ENCODE assay signal across 8 mouse cellular contexts in the genomic region with DNA sequence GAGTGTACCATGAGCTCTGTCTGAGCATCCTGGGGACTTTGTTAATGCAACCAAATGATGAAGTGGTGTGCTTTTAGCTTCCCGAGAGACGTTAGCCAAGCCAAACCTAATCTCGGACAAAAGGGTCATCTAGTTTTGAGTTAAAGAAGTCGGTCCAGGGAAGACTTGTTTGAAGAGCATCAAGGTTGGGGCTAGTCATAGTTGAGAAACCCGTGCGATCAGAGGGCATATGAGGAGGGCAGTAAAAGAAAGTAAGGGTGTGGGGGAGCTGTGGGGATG. TPM values are rescaled to one million over a fixed set of nuclear protein-coding genes. Genes with fewer than 3 reads are reported as not detected.
DNase-seq lines count a peak whose midpoint lies in the region; ATAC-seq and TF ChIP-seq lines count a peak whose summit lies in the region.

No protein-coding gene starts in this region.

- no peaks in the 10 kb centered on the region for H3K9me3 ChIP-seq in lung, embryonic 14.5 days (ENCODE audit: low read depth, low read length)
- no peaks in the 10 kb centered on the region for H3K9me3 ChIP-seq in embryonic facial prominence, embryonic 13.5 days
- H3K9me3 ChIP-seq in intestine, postnatal 0 days (ENCODE audit: control insufficient read depth), result no peaks in the 10 kb centered on the region

- H3K27ac ChIP-seq in lung, embryonic 14.5 days (ENCODE audit: low read depth), result peak overlapping the region; percentile 74; the same call in 1 of the 2 replicates
- H3K27ac ChIP-seq in embryonic facial prominence, embryonic 13.5 days, result peak overlapping the region; percentile 84
- H3K27ac ChIP-seq in intestine, postnatal 0 days (ENCODE audit: low read depth, low read length), result peak overlapping the region; percentile 80; the same call in 1 of the 2 replicates
- 0 out of 2 replicates have a peak overlapping the region, but pooled peaks have one; percentile 1 for H3K27ac ChIP-seq in olfactory bulb, adult 2 months (ENCODE audit: insufficient read depth, low read depth, low read length)

- peak overlapping the region; percentile 75 for H3K4me2 ChIP-seq in lung, embryonic 14.5 days
- peak overlapping the region; percentile 83 for H3K4me2 ChIP-seq in embryonic facial prominence, embryonic 13.5 days
- H3K4me2 ChIP-seq in intestine, postnatal 0 days (replicated peaks; ENCODE audit: low read depth), result peak overlapping the region; percentile 88

- peak; percentile 30 for DNase-seq in lung, embryonic 14.5 days
- no peak for DNase-seq in lung, postnatal 36 days
- DNase-seq in B cell, adult 2 months, result no peak
- DNase-seq in Muller cell, postnatal 12 days (ENCODE audit: inconsistent ontology term), result no peak
- DNase-seq in layer of hippocampus, postnatal 14 days (ENCODE audit: low spot score in 2 of 2), result no peak

- peak overlapping the region; percentile 82 for H3K9ac ChIP-seq in lung, embryonic 14.5 days
- peak overlapping the region; percentile 91 for H3K9ac ChIP-seq in embryonic facial prominence, embryonic 13.5 days
- H3K9ac ChIP-seq in intestine, postnatal 0 days (ENCODE audit: low read depth, low read length), result peak overlapping the region; percentile 70

- H3K27me3 ChIP-seq in lung, embryonic 14.5 days (ENCODE audit: insufficient read depth, low read length), result no peaks in the 10 kb centered on the region
- H3K27me3 ChIP-seq in embryonic facial prominence, embryonic 13.5 days, result no peaks in the 10 kb centered on the region
- H3K27me3 ChIP-seq in intestine, postnatal 0 days (replicated peaks; ENCODE audit: control insufficient read depth, insufficient read depth, low read length), result no peaks in the 10 kb centered on the region

- H3K4me3 ChIP-seq in lung, embryonic 14.5 days (ENCODE audit: low read depth, low read length), result peak overlapping the region; percentile 78
- peak overlapping the region; percentile 76 for H3K4me3 ChIP-seq in embryonic facial prominence, embryonic 13.5 days
- peak overlapping the region; percentile 84 for H3K4me3 ChIP-seq in intestine, postnatal 0 days (ENCODE audit: low read depth, low read length)
- peak overlapping the region; percentile 56 for H3K4me3 ChIP-seq in olfactory bulb, adult 2 months (ENCODE audit: insufficient read depth, low read depth, low read length)

- no peak for ATAC-seq in lung, embryonic 14.5 days (ENCODE audit: insufficient read depth)
- ATAC-seq in embryonic facial prominence, embryonic 13.5 days (ENCODE audit: insufficient number of reproducible peaks, insufficient read depth, low FRiP score, low TSS enrichment, low read depth), result no peak
- ATAC-seq in intestine, postnatal 0 days, result no peak

- H3K4me1 ChIP-seq in lung, embryonic 14.5 days (ENCODE audit: insufficient read depth), result peaks cover 4% of the 10 kb centered on the region; the same call in 1 of the 2 replicates
- peaks cover 25% of the 10 kb centered on the region for H3K4me1 ChIP-seq in embryonic facial prominence, embryonic 13.5 days
- 0 out of 2 replicates have a peak, but pooled peaks cover 7% of the 10 kb centered on the region for H3K4me1 ChIP-seq in intestine, postnatal 0 days (replicated peaks; ENCODE audit: control insufficient read depth, insufficient read depth, low read length)
- peaks cover 7% of the 10 kb centered on the region; the same call in 1 of the 2 replicates for H3K4me1 ChIP-seq in olfactory bulb, adult 2 months (ENCODE audit: control insufficient read depth, insufficient read depth, low read length)

- WGBS in lung, embryonic 14.5 days, result 2% methylated on average over 6 of the region's 6 CpGs
- 8% methylated on average over 6 of the region's 6 CpGs for WGBS in embryonic facial prominence, embryonic 13.5 days
- WGBS in intestine, postnatal 0 days, result 0% methylated on average over 6 of the region's 6 CpGs
- WGBS in olfactory bulb, adult 2 months, result 6% methylated on average over 6 of the region's 6 CpGs

- H3K36me3 ChIP-seq in lung, embryonic 14.5 days (ENCODE audit: insufficient read depth), result peaks cover 72% of the 10 kb centered on the region
- peaks cover 75% of the 10 kb centered on the region for H3K36me3 ChIP-seq in embryonic facial prominence, embryonic 13.5 days
- peaks cover 64% of the 10 kb centered on the region for H3K36me3 ChIP-seq in intestine, postnatal 0 days (ENCODE audit: control insufficient read depth, insufficient read depth)

- no peak for TF ChIP-seq POLR2A in olfactory bulb, adult 2 months (IDR thresholded peaks at IDR 0.05; ENCODE audit: insufficient read depth, low read depth, low read length)

- no peak for TF ChIP-seq CTCF in lung, embryonic 14.5 days (IDR thresholded peaks at IDR 0.05; ENCODE audit: low read depth)
- no peak for TF ChIP-seq CTCF in intestine, postnatal 0 days (IDR thresholded peaks at IDR 0.05; ENCODE audit: low read depth)
- no peak for TF ChIP-seq CTCF in olfactory bulb, adult 2 months (IDR thresholded peaks at IDR 0.05; ENCODE audit: insufficient read depth, low read depth, low read length)

RNA-seq across cellular contexts. Expression of gene Scamp3, which starts 0.8 kb away (rescaled TPM):
- 90.2 and 98.9 TPM in 2 replicates for polyA plus RNA-seq in lung, embryonic 14.5 days (2014; fragmentation: Nextera tagmentation; extraction: Ambion mirVana)
- 115 and 125 TPM in 2 replicates for polyA plus RNA-seq in embryonic facial prominence, embryonic 13.5 days (2015; fragmentation: Nextera tagmentation; extraction: Ambion mirVana)
- polyA plus RNA-seq in intestine, postnatal 0 days (2015; fragmentation: Nextera tagmentation; extraction: Ambion mirVana), result 80.5 and 86.3 TPM in 2 replicates
- not detected in 2 replicates for polyA plus RNA-seq in olfactory bulb, adult 2 months (2012; ENCODE audit: insufficient read depth, insufficient read length, low replicate concordance, missing spikeins)
- 10 to 100 TPM; 74.5 to 75.6 TPM for total RNA-seq in layer of hippocampus, postnatal 14 days (2021)

RNA-seq across cellular contexts. Expression of gene Fam189b, which starts 4.9 kb away (rescaled TPM):
- 18.2 and 19.4 TPM in 2 replicates for polyA plus RNA-seq in lung, embryonic 14.5 days (2014; fragmentation: Nextera tagmentation; extraction: Ambion mirVana)
- polyA plus RNA-seq in embryonic facial prominence, embryonic 13.5 days (2015; fragmentation: Nextera tagmentation; extraction: Ambion mirVana), result 31.5 and 32.6 TPM in 2 replicates
- polyA plus RNA-seq in intestine, postnatal 0 days (2015; fragmentation: Nextera tagmentation; extraction: Ambion mirVana), result 4.9 and 5.9 TPM in 2 replicates
- not detected in 2 replicates for polyA plus RNA-seq in olfactory bulb, adult 2 months (2012; ENCODE audit: insufficient read depth, insufficient read length, low replicate concordance, missing spikeins)
- 10 to 100 TPM; 68.1 to 72.0 TPM for total RNA-seq in layer of hippocampus, postnatal 14 days (2021)

RNA-seq across cellular contexts. Expression of gene Clk2, which starts 13.5 kb away (rescaled TPM):
- 26.1 and 26.4 TPM in 2 replicates for polyA plus RNA-seq in lung, embryonic 14.5 days (2014; fragmentation: Nextera tagmentation; extraction: Ambion mirVana)
- polyA plus RNA-seq in embryonic facial prominence, embryonic 13.5 days (2015; fragmentation: Nextera tagmentation; extraction: Ambion mirVana), result 39.9 and 41.8 TPM in 2 replicates
- 8.5 and 8.6 TPM in 2 replicates for polyA plus RNA-seq in intestine, postnatal 0 days (2015; fragmentation: Nextera tagmentation; extraction: Ambion mirVana)
- not detected in 2 replicates for polyA plus RNA-seq in olfactory bulb, adult 2 months (2012; ENCODE audit: insufficient read depth, insufficient read length, low replicate concordance, missing spikeins)
- total RNA-seq in layer of hippocampus, postnatal 14 days (2021), result 10 to 100 TPM; 46.2 to 47.0 TPM

RNA-seq across cellular contexts. Expression of gene Hcn3, which starts 18.1 kb away (rescaled TPM):
- polyA plus RNA-seq in lung, embryonic 14.5 days (2014; fragmentation: Nextera tagmentation; extraction: Ambion mirVana), result 0.47 and 0.61 TPM in 2 replicates
- polyA plus RNA-seq in embryonic facial prominence, embryonic 13.5 days (2015; fragmentation: Nextera tagmentation; extraction: Ambion mirVana), result 3.6 and 4.3 TPM in 2 replicates
- polyA plus RNA-seq in intestine, postnatal 0 days (2015; fragmentation: Nextera tagmentation; extraction: Ambion mirVana), result 1.1 TPM in 2 replicates
- polyA plus RNA-seq in olfactory bulb, adult 2 months (2012; ENCODE audit: insufficient read depth, insufficient read length, low replicate concordance, missing spikeins), result not detected in 2 replicates
- total RNA-seq in layer of hippocampus, postnatal 14 days (2021), result 10 to 100 TPM; 13.0 to 24.5 TPM

RNA-seq across cellular contexts. Expression of gene Gba, which starts 24.7 kb away (rescaled TPM):
- polyA plus RNA-seq in lung, embryonic 14.5 days (2014; fragmentation: Nextera tagmentation; extraction: Ambion mirVana), result 34.4 and 35.5 TPM in 2 replicates
- polyA plus RNA-seq in embryonic facial prominence, embryonic 13.5 days (2015; fragmentation: Nextera tagmentation; extraction: Ambion mirVana), result 34.7 TPM in 2 replicates
- 140 TPM in 2 replicates for polyA plus RNA-seq in intestine, postnatal 0 days (2015; fragmentation: Nextera tagmentation; extraction: Ambion mirVana)
- not detected in 2 replicates for polyA plus RNA-seq in olfactory bulb, adult 2 months (2012; ENCODE audit: insufficient read depth, insufficient read length, low replicate concordance, missing spikeins)
- 10 to 100 TPM; 64.1 to 68.8 TPM for total RNA-seq in layer of hippocampus, postnatal 14 days (2021)

Comparison
In these comparisons a context has a peak if more than half of its experiments do, and no peak if none do; other contexts are left out.
1. H3K27ac ChIP-seq: peak in every context shown above with its lines; median percentile 84 in embryonic facial prominence, embryonic 13.5 days; 80 in intestine, postnatal 0 days; 74 in lung, embryonic 14.5 days; 1 in olfactory bulb, adult 2 months.